Mouse (Mus musculus): Measurements from ENCODE around the gene Scn3b.

The Scn3b gene

GRCm38 (mm10) chr9:40245974-40246665, 22.9 kb upstream of the Scn3b start:
- Histone ChIP-seq H3K27me3 (ENCODE audit: control insufficient read depth, insufficient read depth, low read length, poor library complexity, severe bottlenecking) (no peaks in the 10 kb centered on the region), H3K36me3 (ENCODE audit: control insufficient read depth, insufficient read depth, low read length, poor library complexity, severe bottlenecking) (no peaks in the 10 kb centered on the region)
- DNase-seq (ENCODE audit: low read depth, low spot score), result no peak

- DNase-seq (ENCODE audit: low read depth, low spot score), result no peak
- Histone ChIP-seq H3K36me3 (ENCODE audit: control insufficient read depth, insufficient read depth, low read length, poor library complexity, severe bottlenecking) (no peaks in the 10 kb centered on the region), H3K27me3 (ENCODE audit: control insufficient read depth, insufficient read depth, low read length, poor library complexity, severe bottlenecking) (no peaks in the 10 kb centered on the region)
Measured at GRCm38 (mm10) chr9:40246702-40247101, 22.3 kb upstream of the Scn3b start.

- DNase-seq (ENCODE audit: low read depth, low spot score), result no peak
- no peaks in the 10 kb centered on the region for H3K27me3 ChIP-seq (ENCODE audit: control insufficient read depth, insufficient read depth, low read length, poor library complexity, severe bottlenecking)
- H3K36me3 ChIP-seq (ENCODE audit: control insufficient read depth, insufficient read depth, low read length, poor library complexity, severe bottlenecking), result no peaks in the 10 kb centered on the region
Measured at GRCm38 (mm10) chr9:40249106-40249505, 19.9 kb upstream of the Scn3b start.

GRCm38 (mm10) chr9:40252459-40252858, 16.6 kb upstream of the Scn3b start:
- Histone ChIP-seq H3K27me3 (ENCODE audit: control insufficient read depth, insufficient read depth, low read length, poor library complexity, severe bottlenecking) (no peaks in the 10 kb centered on the region), H3K36me3 (ENCODE audit: control insufficient read depth, insufficient read depth, low read length, poor library complexity, severe bottlenecking) (no peaks in the 10 kb centered on the region)
- DNase-seq (ENCODE audit: low read depth, low spot score), result no peak

GRCm38 (mm10) chr9:40263874-40264273, 5.1 kb upstream of the Scn3b start:
- no peaks in the 10 kb centered on the region for H3K36me3 ChIP-seq (ENCODE audit: control insufficient read depth, insufficient read depth, low read length, poor library complexity, severe bottlenecking)
- no peaks in the 10 kb centered on the region; the same call in 1 of the 2 replicates for H3K27me3 ChIP-seq (ENCODE audit: control insufficient read depth, insufficient read depth, low read length, poor library complexity, severe bottlenecking)

GRCm38 (mm10) chr9:40268040-40268747, 823 bp upstream of the Scn3b start:
- Histone ChIP-seq H3K27me3 (ENCODE audit: control insufficient read depth, insufficient read depth, low read length, poor library complexity, severe bottlenecking) (no peaks in the 10 kb centered on the region; the same call in 1 of the 2 replicates), H3K36me3 (ENCODE audit: control insufficient read depth, insufficient read depth, low read length, poor library complexity, severe bottlenecking) (no peaks in the 10 kb centered on the region)
- no peak for DNase-seq (ENCODE audit: low read depth, low spot score)

More at GRCm38 (mm10) chr9:40263874-40264273, 5.1 kb upstream of the Scn3b start:
- no peak for DNase-seq (ENCODE audit: low read depth, low spot score)

- no peaks in the 10 kb centered on the region for H3K36me3 ChIP-seq (ENCODE audit: control insufficient read depth, insufficient read depth, low read length, poor library complexity, severe bottlenecking)
- DNase-seq (ENCODE audit: low read depth, low spot score), result no peak
- no peaks in the 10 kb centered on the region; the same call in 1 of the 2 replicates for H3K27me3 ChIP-seq (ENCODE audit: control insufficient read depth, insufficient read depth, low read length, poor library complexity, severe bottlenecking)
Measured at GRCm38 (mm10) chr9:40268748-40269102, 292 bp upstream of the Scn3b start.

- DNase-seq (ENCODE audit: low read depth, low spot score), result no peak
- Histone ChIP-seq H3K27me3 (ENCODE audit: control insufficient read depth, insufficient read depth, low read length, poor library complexity, severe bottlenecking) (no peaks in the 10 kb centered on the region; the same call in 1 of the 2 replicates), H3K36me3 (ENCODE audit: control insufficient read depth, insufficient read depth, low read length, poor library complexity, severe bottlenecking) (no peaks in the 10 kb centered on the region)
Measured at GRCm38 (mm10) chr9:40269880-40270279, 863 bp downstream of the Scn3b start.

- no peaks in the 10 kb centered on the region; the same call in 1 of the 2 replicates for H3K27me3 ChIP-seq (ENCODE audit: control insufficient read depth, insufficient read depth, low read length, poor library complexity, severe bottlenecking)
- H3K36me3 ChIP-seq (ENCODE audit: control insufficient read depth, insufficient read depth, low read length, poor library complexity, severe bottlenecking), result no peaks in the 10 kb centered on the region
- DNase-seq (ENCODE audit: low read depth, low spot score), result no peak
Measured at GRCm38 (mm10) chr9:40271075-40271474, 2.1 kb downstream of the Scn3b start.

GRCm38 (mm10) chr9:40272822-40273221, 3.8 kb downstream of the Scn3b start:
- H3K27me3 ChIP-seq (ENCODE audit: control insufficient read depth, insufficient read depth, low read length, poor library complexity, severe bottlenecking), result no peaks in the 10 kb centered on the region; the same call in 1 of the 2 replicates
- H3K36me3 ChIP-seq (ENCODE audit: control insufficient read depth, insufficient read depth, low read length, poor library complexity, severe bottlenecking), result no peaks in the 10 kb centered on the region
- no peak for DNase-seq (ENCODE audit: low read depth, low spot score)

GRCm38 (mm10) chr9:40275904-40276303, 6.9 kb downstream of the Scn3b start:
- H3K36me3 ChIP-seq (ENCODE audit: control insufficient read depth, insufficient read depth, low read length, poor library complexity, severe bottlenecking), result no peaks in the 10 kb centered on the region
- no peak for DNase-seq (ENCODE audit: low read depth, low spot score)
- H3K27me3 ChIP-seq (ENCODE audit: control insufficient read depth, insufficient read depth, low read length, poor library complexity, severe bottlenecking), result no peaks in the 10 kb centered on the region

GRCm38 (mm10) chr9:40277671-40278070, 8.7 kb downstream of the Scn3b start:
- DNase-seq (ENCODE audit: low read depth, low spot score), result no peak
- Histone ChIP-seq H3K27me3 (ENCODE audit: control insufficient read depth, insufficient read depth, low read length, poor library complexity, severe bottlenecking) (no peaks in the 10 kb centered on the region), H3K36me3 (ENCODE audit: control insufficient read depth, insufficient read depth, low read length, poor library complexity, severe bottlenecking) (no peaks in the 10 kb centered on the region)

GRCm38 (mm10) chr9:40279438-40279837, 10.4 kb downstream of the Scn3b start:
- Histone ChIP-seq H3K36me3 (ENCODE audit: control insufficient read depth, insufficient read depth, low read length, poor library complexity, severe bottlenecking) (no peaks in the 10 kb centered on the region), H3K27me3 (ENCODE audit: control insufficient read depth, insufficient read depth, low read length, poor library complexity, severe bottlenecking) (no peaks in the 10 kb centered on the region)
- no peak for DNase-seq (ENCODE audit: low read depth, low spot score)

GRCm38 (mm10) chr9:40282968-40283367, 14.0 kb downstream of the Scn3b start:
- no peak for DNase-seq (ENCODE audit: low read depth, low spot score)
- H3K27me3 ChIP-seq (ENCODE audit: control insufficient read depth, insufficient read depth, low read length, poor library complexity, severe bottlenecking), result no peaks in the 10 kb centered on the region
- H3K36me3 ChIP-seq (ENCODE audit: control insufficient read depth, insufficient read depth, low read length, poor library complexity, severe bottlenecking), result no peaks in the 10 kb centered on the region

- no peak for DNase-seq (ENCODE audit: low read depth, low spot score)
- Histone ChIP-seq H3K36me3 (ENCODE audit: control insufficient read depth, insufficient read depth, low read length, poor library complexity, severe bottlenecking) (no peaks in the 10 kb centered on the region), H3K27me3 (ENCODE audit: control insufficient read depth, insufficient read depth, low read length, poor library complexity, severe bottlenecking) (no peaks in the 10 kb centered on the region)
Measured at GRCm38 (mm10) chr9:40292475-40292874, 23.5 kb downstream of the Scn3b start.
